Mouse (Mus musculus) right cerebral cortex, postnatal 4 days (tissue): ENCODE data around the gene Dscaml1.
"Not testable (repeated sequence)": the region's sequence is repeated elsewhere in the genome, so short reads cannot be mapped to it uniquely, and the experiment has no call there.

ENCODE experiments used
- DNase-seq: peaks from one replicate; pipeline ENCODE4 v3.0.0-alpha.2; 2022

The Dscaml1 gene

DNA sequence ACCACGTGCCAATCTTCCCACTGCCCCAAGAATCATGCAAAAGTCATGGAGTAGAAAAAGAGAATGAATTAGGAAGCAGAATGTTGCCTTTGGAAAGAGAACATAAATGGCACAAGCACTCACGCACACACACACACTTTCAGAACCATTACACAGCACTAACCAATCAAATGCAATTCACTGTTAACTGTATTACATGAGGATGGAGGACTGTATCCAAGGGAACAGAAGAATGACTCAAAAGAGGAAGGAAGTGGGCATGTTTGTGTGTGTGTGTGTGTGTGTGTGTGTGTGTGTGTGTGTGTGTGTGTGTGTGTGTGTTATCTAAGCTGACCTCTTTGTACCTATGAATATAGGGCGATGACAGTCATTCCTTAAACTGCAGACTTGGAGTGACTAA, 278.0 kb downstream of the Dscaml1 start:
- no peak for DNase-seq

DNA sequence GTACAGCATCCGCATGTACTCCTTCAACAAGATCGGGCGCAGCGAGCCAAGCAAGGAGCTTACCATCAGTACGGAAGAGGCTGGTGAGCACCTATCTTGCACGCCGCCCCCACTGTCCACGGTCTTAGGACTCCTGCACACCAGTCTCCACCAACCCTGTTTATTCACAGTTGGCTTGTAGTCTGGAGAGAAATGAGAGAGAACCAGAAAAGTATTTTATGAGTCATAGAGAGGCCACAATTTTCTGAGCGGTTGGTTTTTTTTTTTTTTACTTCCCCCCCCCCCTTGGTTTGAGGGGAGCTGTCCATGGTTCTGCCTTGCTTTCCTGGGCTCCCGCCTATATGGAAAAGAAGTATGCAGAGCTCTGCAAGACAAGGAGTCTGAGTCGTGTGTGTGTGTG, 283.9 kb downstream of the Dscaml1 start:
- no peak for DNase-seq

DNA sequence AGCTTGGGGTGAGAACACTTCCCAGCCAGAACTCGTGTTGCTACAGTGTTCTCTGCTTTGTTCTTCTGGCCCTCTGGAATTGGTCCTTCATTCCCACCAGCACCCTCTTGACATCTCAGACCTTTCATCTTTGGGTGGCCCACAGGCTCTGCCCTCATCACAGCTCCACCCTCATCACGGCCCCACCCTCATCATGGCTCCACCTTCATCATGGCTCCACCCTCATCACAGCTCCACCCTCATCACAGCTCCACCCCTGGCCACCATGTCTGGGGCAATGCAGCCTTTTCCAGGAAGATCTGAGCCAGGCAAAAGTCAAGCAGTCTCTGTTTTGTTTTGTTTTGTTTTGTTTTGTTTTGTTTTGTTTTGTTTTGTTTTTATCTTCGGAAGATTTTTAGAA, 289.0 kb downstream of the Dscaml1 start:
- no peak for DNase-seq

DNA sequence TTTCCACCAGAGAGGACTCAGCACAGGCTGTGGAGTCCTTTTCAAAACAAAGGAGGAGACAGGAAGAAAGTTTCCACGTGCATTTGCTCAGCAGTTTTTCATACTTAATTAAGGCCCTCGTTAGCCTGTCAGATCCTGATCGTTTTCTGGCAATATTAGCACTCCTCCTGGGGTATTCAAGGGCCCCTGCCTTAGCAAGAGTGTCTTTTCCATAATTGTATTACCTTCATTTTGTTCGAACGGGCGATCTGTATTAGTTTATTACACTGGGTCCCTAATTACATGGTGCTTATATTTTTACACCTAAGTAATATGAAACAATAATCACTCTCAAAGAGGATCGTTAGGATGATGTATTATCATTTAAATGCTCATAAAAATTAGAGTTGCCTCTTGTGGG, 293.6 kb downstream of the Dscaml1 start:
- DNase-seq, result no peak

DNA sequence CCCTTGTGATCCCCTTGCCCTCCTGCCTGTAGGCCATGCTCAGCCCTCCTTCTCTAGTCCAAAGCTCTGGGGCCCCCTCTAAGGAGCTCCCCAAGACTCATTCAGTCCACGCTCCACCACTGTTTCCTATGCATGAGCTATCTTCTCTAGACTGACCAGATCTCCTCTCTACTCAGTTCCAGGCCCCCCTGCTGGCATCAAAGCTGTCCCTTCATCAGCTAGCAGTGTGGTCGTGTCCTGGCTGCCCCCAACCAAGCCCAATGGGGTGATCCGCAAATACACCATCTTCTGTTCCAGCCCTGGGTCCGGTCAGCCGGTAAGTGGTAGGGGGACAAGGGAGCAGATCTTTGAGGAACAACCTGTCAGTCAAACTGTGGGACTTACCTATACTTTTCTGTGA, 305.4 kb downstream of the Dscaml1 start:
- no peak for DNase-seq

DNA sequence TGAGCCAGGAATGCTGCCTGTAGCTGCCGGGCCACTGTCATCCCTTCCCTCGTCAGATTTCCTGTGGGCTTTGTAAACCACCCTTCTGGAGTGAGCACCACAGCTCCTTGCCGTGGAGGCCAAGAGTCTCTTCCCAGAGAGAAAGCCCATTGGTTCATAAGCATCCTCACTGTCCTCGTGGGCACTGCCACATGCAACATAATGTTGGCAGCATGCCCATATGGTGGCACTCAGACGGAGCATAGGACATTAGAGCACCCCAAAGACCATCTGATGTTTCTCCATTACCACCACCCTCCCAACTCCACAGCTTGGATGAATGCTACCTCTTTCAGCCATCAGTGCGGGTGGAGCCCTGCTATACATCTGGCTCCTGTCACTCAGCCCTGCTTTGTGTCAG, 306.8 kb downstream of the Dscaml1 start:
- DNase-seq, result no peak

DNA sequence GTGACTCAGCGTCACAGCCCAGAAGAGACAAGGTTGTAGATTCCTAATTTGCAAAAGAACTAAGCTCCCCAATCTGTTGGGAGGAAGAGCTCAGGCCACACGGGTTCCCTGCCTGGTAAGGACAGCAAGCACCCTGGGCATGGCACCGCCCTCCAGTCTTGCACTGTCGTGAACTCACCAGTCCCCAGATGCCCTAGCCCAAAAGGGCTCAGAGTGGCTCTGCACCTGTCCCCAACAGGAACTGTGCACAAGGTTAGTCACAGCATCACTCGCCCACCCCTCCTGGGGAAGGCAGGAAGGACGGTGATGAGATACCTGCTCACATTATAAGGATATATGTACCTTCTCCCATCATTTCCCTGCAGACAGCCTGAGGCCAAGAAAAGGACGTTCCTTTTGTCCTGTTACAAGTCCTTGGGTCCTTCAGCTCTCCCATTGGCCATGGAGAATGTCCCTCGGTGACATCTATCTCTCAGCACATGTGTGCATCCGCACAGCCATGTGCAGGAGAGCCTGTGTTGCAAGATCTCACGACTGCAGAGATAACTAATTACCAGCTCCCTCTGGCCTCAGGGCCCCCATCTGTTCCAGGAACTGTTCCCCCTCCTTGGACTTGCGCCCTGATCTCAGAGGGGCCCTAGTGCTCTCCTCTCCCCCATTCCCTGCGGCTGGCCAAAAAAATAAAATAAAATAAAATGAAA, 312.7 kb downstream of the Dscaml1 start:
- no peak for DNase-seq

DNA sequence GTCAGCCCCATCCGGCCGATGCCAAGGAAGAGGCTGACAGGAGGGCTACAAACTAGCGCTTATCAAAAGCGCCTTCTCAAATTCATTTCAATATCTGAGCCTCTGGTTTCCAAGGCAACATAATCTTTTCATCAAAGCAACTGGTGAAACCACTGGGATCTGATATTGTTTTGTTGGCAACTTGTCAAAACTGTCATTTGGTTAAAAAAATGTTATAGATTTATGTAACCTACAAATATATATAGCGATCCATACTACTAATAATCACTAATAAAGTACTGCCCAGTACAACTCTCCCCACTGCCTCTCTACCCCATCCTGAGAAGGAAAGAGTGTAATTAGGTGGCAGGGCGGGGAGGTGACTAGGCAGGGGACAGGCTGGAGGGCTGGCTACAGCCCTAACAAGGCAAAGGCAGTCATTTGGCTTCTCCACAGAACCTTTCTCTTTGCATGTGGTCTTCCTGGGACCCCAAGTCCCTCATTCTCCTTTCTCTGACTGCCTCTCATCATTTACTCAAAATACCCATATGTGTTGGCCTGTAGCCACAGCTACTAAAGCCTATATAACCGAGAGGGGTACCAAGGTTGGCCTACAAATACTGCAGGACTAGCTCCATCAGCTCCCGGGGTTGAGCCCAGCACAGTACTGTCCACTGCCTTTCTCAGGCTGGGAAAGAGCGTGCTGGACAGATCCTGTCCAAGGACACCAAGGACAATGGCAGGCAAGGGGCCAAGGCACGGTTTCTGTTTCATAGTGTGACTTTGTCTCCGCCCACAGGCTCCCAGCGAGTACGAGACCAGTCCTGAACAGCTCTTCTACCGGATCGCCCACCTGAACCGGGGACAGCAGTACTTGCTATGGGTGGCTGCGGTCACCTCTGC, 313.5 kb downstream of the Dscaml1 start:
- peak; percentile 46 for DNase-seq

DNA sequence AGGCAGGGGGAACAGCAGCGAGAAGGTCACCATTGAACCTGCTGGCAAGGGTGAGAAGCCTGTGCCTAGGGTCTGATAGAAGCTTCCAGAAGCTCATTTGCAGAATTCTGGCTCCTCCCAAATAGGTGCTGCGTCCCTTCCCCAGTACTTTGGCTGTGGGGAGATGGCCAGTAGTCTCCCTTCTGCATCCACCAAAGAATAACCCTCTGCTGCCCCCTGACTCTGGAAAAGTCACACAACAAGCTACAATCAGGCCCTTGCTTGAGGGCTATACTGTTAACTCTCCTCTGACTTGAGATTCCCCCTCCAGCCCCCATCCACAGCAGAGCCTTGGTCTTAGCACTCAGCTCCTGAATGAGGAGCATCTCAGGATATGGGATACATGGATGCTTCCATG, 314.2 kb downstream of the Dscaml1 start:
- DNase-seq, result no peak

DNA sequence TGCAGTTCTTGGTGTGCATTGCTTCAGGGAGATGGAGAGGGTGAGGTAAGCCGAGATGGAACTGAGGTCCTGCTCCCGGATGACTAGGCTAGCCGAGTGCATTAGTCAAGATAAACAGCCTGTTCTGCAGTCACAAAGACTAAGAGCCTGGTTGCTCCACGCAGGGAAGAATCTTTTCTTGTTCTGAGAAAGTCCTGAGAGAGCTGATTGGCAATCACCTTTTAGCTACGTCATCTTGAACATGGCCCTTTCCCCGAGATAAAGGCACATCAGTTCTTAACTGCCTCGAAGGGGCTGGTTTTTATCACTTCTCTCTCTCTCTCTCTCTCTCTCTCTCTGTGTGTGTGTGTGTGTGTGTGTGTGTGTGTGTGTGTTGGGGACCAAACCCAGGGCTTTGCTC, 319.0 kb downstream of the Dscaml1 start:
- DNase-seq, result no peak

DNA sequence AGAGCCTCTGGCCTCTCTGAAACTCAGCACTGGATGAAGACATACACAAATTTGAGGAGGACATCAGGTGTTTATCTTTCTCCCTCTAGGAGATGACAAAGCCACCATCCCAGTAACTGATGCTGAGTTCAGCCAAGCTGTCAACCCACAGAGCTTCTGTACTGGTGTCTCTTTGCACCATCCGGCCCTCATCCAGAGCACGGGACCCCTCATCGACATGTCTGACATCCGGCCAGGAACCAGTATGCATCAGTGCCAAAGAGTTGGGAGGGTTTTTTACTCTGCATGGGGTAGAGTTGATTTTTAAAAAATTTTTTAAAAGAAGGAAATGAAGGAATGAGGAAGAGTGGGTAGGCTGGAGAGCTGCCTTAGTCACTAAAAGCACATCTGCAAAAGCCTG, 323.5 kb downstream of the Dscaml1 start:
- no peak for DNase-seq

DNA sequence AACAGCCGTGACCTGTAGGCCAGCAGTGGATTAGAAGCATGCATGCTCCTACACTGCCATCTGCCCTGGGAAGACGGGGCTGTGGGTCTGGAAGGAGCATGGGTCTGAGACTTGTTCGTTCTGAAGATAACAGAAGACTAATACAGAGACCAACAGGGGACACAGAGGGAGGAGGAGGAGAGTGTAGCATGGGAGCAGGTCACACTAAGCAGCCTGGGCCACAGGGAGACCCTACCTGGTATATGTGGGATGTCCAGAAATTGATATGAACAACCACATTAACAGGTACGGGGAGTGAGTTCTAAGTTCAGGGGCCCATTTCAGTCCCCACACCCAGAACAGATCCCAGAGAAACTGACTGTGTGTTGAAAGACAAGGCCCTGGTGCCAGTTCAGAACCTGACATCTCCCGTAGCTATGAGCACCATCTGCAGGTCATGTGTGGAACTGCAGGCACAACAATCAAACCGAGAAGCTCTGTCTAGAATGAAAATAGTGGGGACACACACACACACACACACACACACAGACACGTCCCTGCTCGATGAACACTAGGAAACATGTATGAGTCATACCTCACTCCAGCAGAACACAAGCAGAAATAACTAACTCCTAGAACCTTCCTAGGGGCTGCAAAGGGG, 328.1 kb downstream of the Dscaml1 start:
- DNase-seq, result peak; percentile 85

DNA sequence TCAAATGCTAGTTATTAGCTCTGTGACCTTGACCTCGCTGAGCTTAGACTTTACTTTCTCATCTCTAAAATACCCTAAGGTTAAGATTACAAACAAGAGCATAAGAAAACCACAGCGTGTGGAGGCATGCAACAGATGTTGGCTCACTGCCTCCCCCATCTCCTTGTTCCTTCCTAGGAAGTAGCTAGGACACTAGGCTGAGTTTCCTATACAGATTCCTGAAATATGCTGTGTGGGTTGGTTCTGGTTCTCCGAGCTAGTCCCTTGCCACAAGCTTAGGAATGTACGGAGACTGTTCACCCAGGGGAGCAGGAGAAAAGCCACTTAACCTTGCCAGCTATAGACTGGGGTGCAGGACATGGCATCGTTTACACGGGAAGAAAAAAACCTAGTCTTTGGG, 339.8 kb downstream of the Dscaml1 start:
- DNase-seq, result no peak

DNA sequence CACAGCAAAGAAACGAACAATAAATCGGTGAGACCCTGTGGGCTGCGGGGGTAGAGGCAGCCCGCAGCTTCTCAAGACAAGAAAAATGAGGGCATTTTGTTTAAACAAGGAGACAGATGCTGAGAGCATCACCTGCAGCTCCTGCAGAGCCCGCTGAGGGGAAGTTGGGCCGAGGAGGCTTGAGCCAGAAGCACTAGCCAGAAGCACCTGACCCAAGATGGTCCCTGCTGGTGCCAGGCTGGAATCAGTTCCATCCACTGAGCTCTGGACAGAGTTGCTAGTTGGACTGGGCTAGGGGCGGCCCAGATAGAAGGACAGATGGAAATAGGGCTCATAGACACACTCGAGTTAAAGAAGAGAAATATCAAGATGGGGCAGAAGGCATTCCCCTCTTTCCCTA, 340.7 kb downstream of the Dscaml1 start:
- DNase-seq, result no peak

DNA sequence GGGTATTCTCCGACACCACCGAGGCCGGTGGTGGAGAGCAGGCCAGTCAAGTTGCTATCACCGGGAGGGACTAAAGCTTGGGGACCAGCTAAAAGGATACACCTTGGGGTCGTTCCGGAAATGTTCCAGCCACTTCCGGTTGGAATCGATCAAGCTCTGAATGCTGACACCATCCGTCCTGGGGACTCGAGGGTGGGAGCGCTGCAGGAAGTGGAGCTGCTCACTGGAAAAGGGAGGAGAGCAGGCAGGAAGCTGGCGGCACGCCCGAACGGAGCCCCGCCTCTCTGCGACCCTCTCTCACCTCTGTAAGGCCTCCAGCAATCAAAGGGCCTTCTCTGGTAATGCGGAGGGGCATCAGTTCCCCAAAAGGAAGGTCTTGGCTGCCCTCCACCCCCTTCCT, 342.0 kb downstream of the Dscaml1 start:
- no peak for DNase-seq

DNA sequence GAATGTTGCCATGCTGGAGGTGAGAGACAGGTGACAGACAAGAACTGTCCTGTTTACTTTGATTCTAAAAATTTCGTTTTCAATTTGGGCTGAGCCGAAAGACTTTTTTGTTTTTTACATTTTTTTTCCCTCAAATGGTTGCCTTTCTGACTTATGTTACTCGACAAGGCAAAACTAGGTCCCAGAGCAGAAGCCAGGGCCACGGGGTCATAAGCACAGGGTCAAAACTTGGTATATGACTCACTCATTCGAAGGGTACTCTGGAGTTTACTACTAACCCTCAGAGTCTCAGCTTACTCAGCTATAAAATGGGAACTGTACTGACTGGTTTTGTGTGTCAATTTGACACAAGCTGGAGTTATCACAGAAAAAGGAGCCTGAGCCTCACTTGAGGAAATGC, 343.2 kb downstream of the Dscaml1 start:
- DNase-seq, result no peak

DNA sequence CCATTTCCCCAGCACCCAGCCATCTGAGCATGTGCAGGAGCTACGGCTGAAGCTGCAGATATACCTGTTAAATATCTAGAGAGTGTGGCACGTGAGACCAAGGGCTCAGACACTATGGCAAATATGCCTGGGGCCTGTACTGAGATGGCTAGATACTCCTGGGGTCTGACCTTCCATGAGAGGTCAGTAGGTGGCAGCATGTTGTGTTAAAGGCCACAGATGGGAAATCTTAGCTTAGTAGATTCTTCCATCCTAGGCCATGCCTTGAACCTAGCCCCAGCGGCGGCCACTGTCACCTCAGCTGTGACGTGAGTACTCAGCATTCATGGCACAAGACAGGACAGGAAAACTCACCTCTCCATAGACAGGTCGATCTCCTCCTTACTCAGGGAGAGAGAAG, 347.7 kb downstream of the Dscaml1 start:
- DNase-seq, result no peak

DNA sequence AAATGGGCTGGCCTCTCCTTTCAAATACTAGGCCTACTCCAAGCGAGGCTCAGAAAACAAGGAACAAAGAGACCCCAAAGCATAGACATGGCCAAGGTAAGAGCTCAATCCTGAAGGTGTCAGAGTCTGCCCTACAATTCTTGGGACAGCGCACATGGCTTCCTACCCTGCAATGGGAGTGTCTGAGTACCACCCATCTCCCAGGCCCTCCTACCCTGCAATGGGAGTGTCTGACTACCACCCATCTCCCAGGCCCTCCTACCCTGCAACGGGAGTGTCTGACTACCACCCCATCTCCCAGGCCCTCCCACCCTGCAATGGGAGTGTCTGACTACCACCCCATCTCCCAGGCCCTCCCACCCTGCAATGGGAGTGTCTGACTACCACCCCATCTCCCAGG, 349.7 kb downstream of the Dscaml1 start:
- DNase-seq, result not testable (repeated sequence)

DNA sequence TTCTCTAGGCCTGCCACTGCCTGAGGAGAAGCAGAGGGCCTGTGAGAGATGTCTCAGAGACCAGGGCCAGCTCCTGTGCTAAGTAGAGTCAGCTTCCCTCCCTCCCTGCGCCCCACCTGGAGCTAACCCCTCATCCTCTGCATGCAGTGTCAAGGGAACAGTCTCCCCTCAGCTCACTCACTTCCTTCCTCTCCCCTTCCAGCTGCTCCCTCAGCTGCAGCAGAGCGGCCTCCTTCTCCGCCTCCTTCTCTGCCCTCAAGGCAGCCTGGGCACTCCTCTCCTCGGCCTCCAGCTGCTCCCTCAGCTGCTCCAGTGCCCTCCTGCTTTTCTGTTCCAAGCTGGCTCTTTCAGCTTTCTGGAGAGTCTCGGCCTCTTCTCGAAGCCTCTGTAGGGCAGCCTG, 352.8 kb downstream of the Dscaml1 start:
- no peak for DNase-seq

DNA sequence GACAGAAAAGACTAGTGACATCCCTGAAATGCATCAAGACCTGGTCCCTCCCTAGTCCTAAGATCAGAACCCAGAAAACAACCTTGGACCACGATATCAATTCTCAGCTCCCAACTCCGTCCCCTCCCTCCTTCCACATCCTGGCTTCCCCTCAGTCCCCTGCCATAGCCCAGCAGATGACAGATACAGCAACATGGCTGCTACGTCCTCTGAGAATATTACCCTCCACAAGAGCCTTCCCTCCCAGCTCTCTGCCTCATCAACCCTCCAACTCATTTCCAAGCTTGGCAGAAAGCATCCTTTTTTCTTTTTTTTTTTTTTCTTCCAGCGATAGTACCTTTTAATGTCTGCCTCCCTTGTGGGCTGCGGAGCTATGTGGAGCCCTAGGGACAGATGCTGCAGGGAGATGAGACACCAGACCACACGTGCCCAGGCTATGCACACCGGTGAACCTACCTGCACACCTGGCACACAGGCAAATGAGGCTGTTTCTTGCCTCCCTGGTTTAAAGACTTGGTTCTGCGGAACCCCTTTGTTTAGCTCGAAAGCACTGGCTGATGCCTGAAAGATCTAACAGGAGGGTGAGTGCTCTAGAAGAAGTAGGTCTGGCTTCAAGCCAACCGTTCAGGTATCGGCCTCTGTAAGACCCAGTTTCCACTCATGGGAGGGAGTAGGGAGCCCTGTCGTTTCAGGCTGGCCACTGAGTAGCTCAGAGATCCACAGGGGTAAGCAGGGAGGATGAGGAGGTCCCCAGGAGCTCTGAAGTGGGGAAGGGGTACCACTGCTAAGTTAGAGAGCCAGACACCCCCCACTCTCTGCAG, 357.0 kb downstream of the Dscaml1 start:
- no peak for DNase-seq

DNA sequence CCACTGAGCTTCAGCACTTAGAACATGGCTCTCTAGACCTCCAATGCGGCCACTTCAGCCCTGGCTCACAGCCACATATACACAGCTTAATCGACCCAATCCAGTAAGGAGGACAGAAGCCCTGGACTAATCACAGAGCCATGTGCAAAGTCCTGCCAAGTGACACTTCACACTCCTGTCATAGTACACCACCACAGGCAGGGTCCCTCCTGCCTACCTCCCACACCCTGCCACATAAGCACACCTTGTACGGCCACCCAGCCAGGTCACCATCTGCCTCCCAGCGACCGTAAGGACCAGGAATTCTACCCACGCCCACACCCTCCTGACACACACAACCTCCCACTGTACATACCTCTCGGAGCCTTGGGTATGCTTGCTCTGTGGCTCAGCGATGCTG, 360.6 kb downstream of the Dscaml1 start:
- DNase-seq, result no peak

DNA sequence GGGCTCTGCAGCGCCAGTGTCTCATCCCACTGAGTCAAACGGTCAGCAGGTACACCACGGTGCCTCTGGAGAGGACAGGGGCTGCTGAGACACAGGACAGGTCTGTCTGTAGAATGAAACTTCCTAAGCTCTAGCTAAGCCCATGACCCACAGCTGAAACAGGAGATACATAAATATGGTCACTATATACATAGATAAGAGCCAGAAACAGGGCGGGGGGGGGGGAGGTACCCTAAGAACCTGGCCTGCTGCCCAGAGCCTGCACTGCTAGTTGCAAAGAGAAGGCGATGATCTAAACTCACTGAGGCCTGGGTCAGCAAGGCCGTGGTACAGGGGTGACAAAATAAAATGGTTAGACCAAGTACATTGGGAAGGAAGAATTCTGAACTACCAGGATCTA, 361.1 kb downstream of the Dscaml1 start:
- no peak for DNase-seq

DNA sequence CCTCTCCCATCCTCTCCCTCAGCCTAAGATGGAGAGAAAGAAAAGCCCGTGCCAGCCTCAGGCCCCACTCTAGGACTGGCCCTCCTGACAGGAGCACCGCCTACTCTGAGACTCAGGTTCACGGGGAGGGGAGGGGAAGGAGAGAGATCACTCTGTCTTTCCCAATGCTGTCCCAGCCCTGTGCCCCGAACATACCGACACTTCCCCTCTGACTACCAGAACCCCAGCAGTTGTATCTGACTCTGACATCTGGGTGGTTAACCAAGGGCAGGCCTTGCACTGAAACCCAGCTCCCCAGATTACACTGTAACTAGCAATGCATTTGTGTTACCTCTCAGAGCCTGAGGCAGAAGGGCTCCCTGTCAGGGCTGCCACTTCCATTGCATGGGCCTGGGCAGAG, 362.0 kb downstream of the Dscaml1 start:
- no peak for DNase-seq
